Mouse (Mus musculus) E14TG2a.4 (cell line): Measurements from ENCODE around the gene Csnk2a1.

ENCODE experiments used
- H3K27me3 ChIP-seq: 2 replicates; pipeline ENCODE4 v1.6.1; 2014; ENCODE audit warnings: low read length, control low read depth; ENCODE audit not compliant: insufficient read depth
- H3K36me3 ChIP-seq: 2 replicates; pipeline ENCODE4 v1.6.1; 2014; ENCODE audit warnings: low read length, control low read depth; ENCODE audit not compliant: insufficient read depth
- H3K4me1 ChIP-seq: replicated peaks from 2 replicates; pipeline ENCODE4 v1.6.1; 2014; ENCODE audit warnings: low read depth, low read length, control low read depth
- H3K4me3 ChIP-seq: replicated peaks from 2 replicates; pipeline ENCODE4 v1.5.1; 2014; ENCODE audit warnings: mild to moderate bottlenecking, low read length
- H3K9me3 ChIP-seq: 2 replicates; pipeline ENCODE4 v1.6.1; 2014; ENCODE audit warnings: low read length, control low read depth
- CTCF ChIP-seq: conservative IDR thresholded peaks from 2 replicates; pipeline ENCODE4 v1.5.1; 2014; ENCODE audit warnings: low read length
- NANOG ChIP-seq: IDR thresholded peaks from 2 replicates; pipeline ENCODE4 v1.6.1; 2014; ENCODE audit warnings: borderline replicate concordance, low read length, mixed read lengths
- POU5F1 ChIP-seq: IDR thresholded peaks from 2 replicates; pipeline ENCODE4 v1.6.1; 2014; ENCODE audit warnings: low read length, borderline replicate concordance

Csnk2a1 gene

GRCm38 (mm10) chr2:152302862-152303261 lies 76.2 kb downstream of the Csnk2a1 start:
- Histone ChIP-seq H3K27me3 (no peaks in the 10 kb centered on the region), H3K4me3 (no peak overlapping the region), H3K9me3 (no peaks in the 10 kb centered on the region), H3K4me1 (peaks cover 11% of the 10 kb centered on the region), H3K36me3 (peaks cover 57% of the 10 kb centered on the region)
- no peak for TF ChIP-seq CTCF
- no peak for TF ChIP-seq POU5F1
- TF ChIP-seq NANOG: no peak

DNA sequence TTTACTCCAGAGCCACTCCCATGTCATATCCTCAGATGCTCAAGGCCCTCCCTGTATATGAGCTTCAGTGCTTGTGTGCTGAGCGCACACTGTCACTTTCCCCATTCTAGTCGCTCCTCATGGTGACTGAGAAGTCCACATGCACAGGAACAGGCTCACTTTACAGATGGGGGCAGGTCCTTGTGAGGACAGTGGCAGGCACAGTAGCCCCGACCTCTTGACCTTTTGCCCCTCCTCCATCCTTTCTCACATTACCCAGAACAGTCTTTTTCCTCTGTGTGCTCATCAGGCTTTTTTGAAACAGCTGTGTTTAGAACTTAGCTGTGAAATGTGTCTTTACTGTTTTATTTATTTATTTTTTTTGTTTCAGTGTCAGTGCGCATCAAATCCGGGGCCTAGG lies 77.1 kb downstream of the Csnk2a1 start:
- Histone ChIP-seq H3K27me3 (no peaks in the 10 kb centered on the region), H3K9me3 (no peaks in the 10 kb centered on the region), H3K4me3 (no peak overlapping the region), H3K4me1 (peaks cover 11% of the 10 kb centered on the region), H3K36me3 (peaks cover 65% of the 10 kb centered on the region)
- TF ChIP-seq POU5F1 (no peak), NANOG (no peak), CTCF (no peak)

DNA sequence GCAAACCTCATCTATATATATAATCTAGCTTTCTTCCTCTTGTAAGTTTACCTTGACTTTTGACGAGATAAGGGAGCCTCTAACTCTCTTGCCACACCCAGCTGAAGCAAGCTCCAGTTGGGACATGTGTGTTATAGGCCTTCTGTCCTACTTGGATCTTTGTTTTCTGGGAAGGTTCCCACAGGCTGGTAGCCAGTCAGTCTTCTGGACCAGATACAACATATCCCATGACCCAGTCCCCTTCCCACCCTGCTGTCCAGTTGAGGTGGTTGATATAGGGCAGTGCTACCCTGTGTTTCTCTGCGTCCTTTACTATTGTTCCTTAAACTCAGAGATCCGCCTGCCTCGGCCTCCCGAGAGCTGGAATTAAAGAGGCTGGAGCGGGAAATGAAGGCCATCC lies 78.8 kb downstream of the Csnk2a1 start:
- H3K36me3 ChIP-seq: peaks cover 82% of the 10 kb centered on the region
- H3K4me3 ChIP-seq: no peak overlapping the region
- H3K4me1 ChIP-seq: peaks cover 11% of the 10 kb centered on the region
- H3K27me3 ChIP-seq: no peaks in the 10 kb centered on the region
- no peak for TF ChIP-seq POU5F1
- TF ChIP-seq CTCF: no peak
- no peak for TF ChIP-seq NANOG
- no peaks in the 10 kb centered on the region for H3K9me3 ChIP-seq

DNA sequence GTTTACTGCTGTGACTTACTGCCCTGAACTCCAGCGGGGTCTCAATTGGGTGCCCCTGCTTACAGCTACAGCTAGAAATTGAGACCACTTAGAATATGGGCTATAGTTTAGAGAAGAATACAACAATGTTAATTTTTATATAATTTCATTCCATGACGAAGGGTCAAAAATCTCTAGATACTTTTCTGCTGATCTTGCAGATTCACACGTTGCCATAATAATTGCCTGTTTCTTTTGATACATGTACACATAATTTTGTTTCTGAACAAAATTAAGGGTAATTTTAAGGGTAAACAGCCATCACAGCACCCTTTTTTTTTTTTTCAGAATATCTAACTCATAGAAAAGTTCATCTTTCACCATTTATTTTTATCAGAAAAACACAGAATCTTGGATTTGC lies 80.5 kb downstream of the Csnk2a1 start:
- Histone ChIP-seq H3K27me3 (no peaks in the 10 kb centered on the region), H3K36me3 (peaks cover 93% of the 10 kb centered on the region), H3K9me3 (no peaks in the 10 kb centered on the region), H3K4me1 (peaks cover 16% of the 10 kb centered on the region), H3K4me3 (no peak overlapping the region)
- TF ChIP-seq CTCF: no peak
- no peak for TF ChIP-seq POU5F1
- no peak for TF ChIP-seq NANOG

DNA sequence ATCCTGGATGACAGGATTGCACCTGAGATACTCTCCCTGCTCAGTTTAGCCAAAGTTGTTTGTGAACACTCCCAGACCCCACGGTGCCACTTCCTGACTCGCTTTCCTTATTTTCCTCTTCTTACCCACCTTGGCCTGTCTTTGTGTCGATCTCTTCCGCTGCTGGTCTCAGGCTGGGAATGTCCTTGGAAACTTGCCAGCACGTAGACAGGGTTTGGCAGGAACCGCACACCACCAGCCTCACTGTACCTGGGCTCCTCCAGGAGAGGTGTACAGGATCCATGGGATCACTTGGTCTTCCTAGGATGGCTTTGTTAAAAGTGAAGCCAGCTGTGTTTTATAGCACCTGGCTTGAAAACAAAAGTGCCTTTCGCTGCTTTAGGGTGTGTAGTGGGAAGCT lies 86.4 kb downstream of the Csnk2a1 start:
- TF ChIP-seq CTCF (no peak), NANOG (no peak), POU5F1 (no peak)
- no peaks in the 10 kb centered on the region for H3K27me3 ChIP-seq

DNA sequence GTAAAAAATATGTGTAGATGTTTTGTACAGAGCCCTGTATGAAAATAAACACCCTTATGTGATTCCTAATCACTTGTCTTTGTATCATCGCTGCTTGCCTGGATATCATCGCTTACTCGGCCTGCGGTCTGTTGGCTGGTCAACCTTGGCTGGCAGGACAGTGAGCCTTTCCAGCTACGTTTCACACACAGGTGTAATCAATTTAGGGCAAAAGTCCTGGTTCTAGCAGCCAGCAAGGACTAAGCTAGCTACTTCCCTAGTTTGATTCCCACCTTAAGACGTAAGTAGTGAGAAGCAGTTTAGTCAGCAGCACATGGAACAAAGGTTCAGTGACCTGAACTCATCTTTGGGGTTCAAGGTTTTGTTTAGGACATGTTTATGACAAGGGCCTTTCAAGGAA lies 87.3 kb downstream of the Csnk2a1 start:
- Histone ChIP-seq H3K27me3 (no peaks in the 10 kb centered on the region), H3K36me3 (peaks cover 99% of the 10 kb centered on the region), H3K9me3 (no peaks in the 10 kb centered on the region), H3K4me3 (no peak overlapping the region), H3K4me1 (peaks cover 22% of the 10 kb centered on the region)
- no peak for TF ChIP-seq POU5F1
- no peak for TF ChIP-seq CTCF
- TF ChIP-seq NANOG: no peak

More for the DNA sequence above, 86.4 kb downstream of the Csnk2a1 start:
- no peaks in the 10 kb centered on the region for H3K9me3 ChIP-seq
- no peak overlapping the region for H3K4me3 ChIP-seq
- H3K4me1 ChIP-seq: peaks cover 16% of the 10 kb centered on the region
- peaks cover 99% of the 10 kb centered on the region for H3K36me3 ChIP-seq

- Histone ChIP-seq H3K9me3 (no peaks in the 10 kb centered on the region), H3K4me1 (peaks cover 31% of the 10 kb centered on the region), H3K4me3 (no peak overlapping the region), H3K27me3 (no peaks in the 10 kb centered on the region), H3K36me3 (peaks cover 99% of the 10 kb centered on the region)
- TF ChIP-seq CTCF: no peak
These were observed 90.4 kb downstream of the Csnk2a1 start for GRCm38 (mm10) chr2:152317054-152317453.

DNA sequence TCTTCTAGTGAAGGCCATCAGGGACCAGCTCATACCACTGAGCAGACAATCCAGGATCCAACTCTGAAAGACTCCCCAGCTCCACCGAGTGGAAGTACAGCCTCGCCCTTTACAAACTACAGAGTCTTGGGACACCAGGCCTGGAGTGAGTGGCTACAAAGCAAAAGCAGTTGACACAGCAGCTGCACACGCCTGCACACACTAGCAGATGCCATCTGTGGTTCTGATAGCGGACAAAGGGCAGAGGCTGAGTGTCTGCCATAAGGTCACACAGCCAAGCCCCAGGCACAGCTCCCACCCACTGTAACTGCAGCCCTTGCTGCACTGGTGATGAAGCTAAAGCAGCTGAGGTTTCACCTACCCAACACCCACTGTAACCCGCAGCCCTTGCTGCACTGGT lies 94.9 kb downstream of the Csnk2a1 start:
- Histone ChIP-seq H3K4me3 (no peak overlapping the region), H3K36me3 (peaks cover 100% of the 10 kb centered on the region), H3K9me3 (no peaks in the 10 kb centered on the region), H3K27me3 (no peaks in the 10 kb centered on the region), H3K4me1 (peaks cover 54% of the 10 kb centered on the region)
- TF ChIP-seq POU5F1 (no peak), CTCF (no peak), NANOG (no peak)

- TF ChIP-seq POU5F1 (no peak), NANOG (no peak)
These were observed 95.6 kb downstream of the Csnk2a1 start for GRCm38 (mm10) chr2:152322198-152322597.

More at GRCm38 (mm10) chr2:152322198-152322597, 95.6 kb downstream of the Csnk2a1 start:
- H3K36me3 ChIP-seq: peaks cover 100% of the 10 kb centered on the region
- H3K9me3 ChIP-seq: no peaks in the 10 kb centered on the region
- H3K27me3 ChIP-seq: no peaks in the 10 kb centered on the region
- no peak overlapping the region for H3K4me3 ChIP-seq
- H3K4me1 ChIP-seq: peaks cover 60% of the 10 kb centered on the region
